Mouse (Mus musculus) thymus, adult 2 months (tissue): Measurements from ENCODE around the gene Bmp6.

Experiments
- CTCF ChIP-seq: fragments of 200-500 bp; IDR thresholded peaks from 2 replicates; pipeline ENCODE4 v1.5.1; 2012; ENCODE audit warnings: mild to moderate bottlenecking, control low read depth, low read length, moderate library complexity, borderline replicate concordance; ENCODE audit not compliant: control insufficient read depth, poor library complexity, insufficient read depth; ENCODE audit errors: extremely low read depth
- POLR2A ChIP-seq: fragments of 200-500 bp; IDR thresholded peaks from 2 replicates; pipeline ENCODE4 v1.6.1; 2012; ENCODE audit warnings: mild to moderate bottlenecking, low read length, control low read depth, moderate library complexity; ENCODE audit not compliant: control insufficient read depth, poor library complexity, insufficient read depth; ENCODE audit errors: extremely low read depth

GRCm38 (mm10) chr13:38472636-38473035 lies 127.7 kb downstream of the Bmp6 start:
- no peak for TF ChIP-seq CTCF
- no peak for TF ChIP-seq POLR2A
